Mouse (Mus musculus): ENCODE data around the gene Smlr1. TPM values are rescaled to one million over a fixed set of nuclear protein-coding genes. Genes with fewer than 3 reads are reported as not detected.

The Smlr1 gene
- polyA plus RNA-seq, 1 experiment from 2014 or later: not detected

- Histone ChIP-seq H3K27ac (no peak overlapping the region), H3K4me2 (no peak overlapping the region), H3K9me3 (no peaks in the 10 kb centered on the region), H3K27me3 (no peaks in the 10 kb centered on the region), H3K4me1 (no peaks in the 10 kb centered on the region), H3K9ac (no peak overlapping the region), H3K4me3 (no peak overlapping the region), H3K36me3 (peaks cover 18% of the 10 kb centered on the region)
- no peak for ATAC-seq (ENCODE audit: insufficient number of reproducible peaks, insufficient read depth, low FRiP score, low TSS enrichment, low read depth)
- 17% methylated on average over 1 of the region's 1 CpGs for WGBS
These were observed 47.6 kb downstream of the Smlr1 start for GRCm38 (mm10) chr10:25488456-25488855.

- Histone ChIP-seq H3K9ac (no peak overlapping the region), H3K9me3 (no peaks in the 10 kb centered on the region), H3K27me3 (no peaks in the 10 kb centered on the region), H3K4me1 (no peaks in the 10 kb centered on the region), H3K36me3 (peaks cover 26% of the 10 kb centered on the region), H3K4me3 (no peak overlapping the region), H3K4me2 (no peak overlapping the region), H3K27ac (no peak overlapping the region)
- no peak for ATAC-seq (ENCODE audit: insufficient number of reproducible peaks, insufficient read depth, low FRiP score, low TSS enrichment, low read depth)
- WGBS: 73% methylated on average over 5 of the region's 5 CpGs
These were observed 53.3 kb downstream of the Smlr1 start for GRCm38 (mm10) chr10:25482791-25483190.

- no peaks in the 10 kb centered on the region for H3K27me3 ChIP-seq
- no peak overlapping the region for H3K4me3 ChIP-seq
- H3K9ac ChIP-seq: no peak overlapping the region
- no peaks in the 10 kb centered on the region for H3K9me3 ChIP-seq
- whole genome bisulfite sequencing: 77% methylated on average over 3 of the region's 3 CpGs
- H3K27ac ChIP-seq: no peak overlapping the region
- no peak overlapping the region for H3K4me2 ChIP-seq
- H3K36me3 ChIP-seq: peaks cover 33% of the 10 kb centered on the region
- no peak for ATAC-seq (ENCODE audit: insufficient number of reproducible peaks, insufficient read depth, low FRiP score, low TSS enrichment, low read depth)
- H3K4me1 ChIP-seq: no peaks in the 10 kb centered on the region
These were observed 56.4 kb downstream of the Smlr1 start for GRCm38 (mm10) chr10:25479716-25480115.

Other genes with a start within 250 kb of the Smlr1 start
- 19.8 TPM in 2 replicates for gene Akap7, start 228.4 kb downstream of the Smlr1 start, polyA plus RNA-seq (2015; fragmentation: Nextera tagmentation; extraction: Ambion mirVana)
- 81.6 and 89.9 TPM in 2 replicates for gene Epb41l2, start 176.5 kb downstream of the Smlr1 start, polyA plus RNA-seq (2015; fragmentation: Nextera tagmentation; extraction: Ambion mirVana)